Mouse (Mus musculus) ovary, postnatal 10 days (tissue): Measurements from ENCODE around the gene Arfip1.

Experiments
- DNase-seq: peaks from one replicate; pipeline ENCODE4 v3.0.0; 2022; ENCODE audit warnings: low spot score

Arfip1 gene

GRCm38 (mm10) chr3:84455733-84456417, 126.5 kb downstream of the Arfip1 start:
- no peak for DNase-seq

GRCm38 (mm10) chr3:84450651-84451050, 131.8 kb downstream of the Arfip1 start:
- no peak for DNase-seq

- DNase-seq, result no peak
Observed at GRCm38 (mm10) chr3:84449015-84449414, 133.4 kb downstream of the Arfip1 start.

- DNase-seq, result no peak
Observed at GRCm38 (mm10) chr3:84447803-84448202, 134.6 kb downstream of the Arfip1 start.
